Mouse (Mus musculus) cerebral cortex, adult 2 months (tissue): ENCODE results near the gene Cd207.

Source experiments
- WGBS: fragments of 180-500 bp; shearing (Covaris S2); methylation state at CpG from one replicate; pipeline ENCODE4 v1.1.7; 2018; 5-methylcytosine and 5-hydroxymethylcytosine counted together

Gene Cd207

GRCm38 (mm10) chr6:83697932-83698331 lies 20.3 kb upstream of the Cd207 start:
- 9% methylated on average over 8 of the region's 8 CpGs for WGBS

GRCm38 (mm10) chr6:83696684-83697083 lies 19.0 kb upstream of the Cd207 start:
- 11% methylated on average over 7 of the region's 7 CpGs for WGBS

GRCm38 (mm10) chr6:83695731-83696130 lies 18.1 kb upstream of the Cd207 start:
- 17% methylated on average over 3 of the region's 3 CpGs for WGBS

- 1% methylated on average over 9 of the region's 9 CpGs for WGBS
Measured at GRCm38 (mm10) chr6:83693835-83694234, 16.2 kb upstream of the Cd207 start.

- WGBS: 4% methylated on average over 12 of the region's 12 CpGs
Measured at GRCm38 (mm10) chr6:83692962-83693361, 15.3 kb upstream of the Cd207 start.

GRCm38 (mm10) chr6:83690936-83691335 lies 13.3 kb upstream of the Cd207 start:
- 62% methylated on average over 2 of the region's 2 CpGs for WGBS

GRCm38 (mm10) chr6:83690277-83690676 lies 12.6 kb upstream of the Cd207 start:
- WGBS: 20% methylated on average over 5 of the region's 5 CpGs

- WGBS: 84% methylated on average over 4 of the region's 4 CpGs
Measured at GRCm38 (mm10) chr6:83689374-83689773, 11.7 kb upstream of the Cd207 start.

GRCm38 (mm10) chr6:83673395-83673794 lies 4.3 kb downstream of the Cd207 start:
- 17% methylated on average over 4 of the region's 4 CpGs for WGBS

GRCm38 (mm10) chr6:83665009-83665408 lies 12.6 kb downstream of the Cd207 start:
- 84% methylated on average over 2 of the region's 2 CpGs for WGBS

GRCm38 (mm10) chr6:83660821-83661220 lies 16.8 kb downstream of the Cd207 start:
- 84% methylated on average over 4 of the region's 4 CpGs for WGBS

GRCm38 (mm10) chr6:83656087-83656486 lies 21.6 kb downstream of the Cd207 start, which contains the start of gene Clec4f:
Gene Clec4f, minus strand, starts transcription at chr6:83656187.
- WGBS: 91% methylated on average over 2 of the region's 2 CpGs

- WGBS: 93% methylated on average over 10 of the region's 10 CpGs
Measured at GRCm38 (mm10) chr6:83646715-83647114, 30.9 kb downstream of the Cd207 start.

- 90% methylated on average over 1 of the region's 1 CpGs for WGBS
Measured at GRCm38 (mm10) chr6:83635329-83635728, 42.3 kb downstream of the Cd207 start.

- WGBS: 65% methylated on average over 4 of the region's 4 CpGs
Measured at GRCm38 (mm10) chr6:83634631-83635030, 43.0 kb downstream of the Cd207 start.

GRCm38 (mm10) chr6:83634106-83634505 lies 43.6 kb downstream of the Cd207 start:
- WGBS: 68% methylated on average over 5 of the region's 5 CpGs

GRCm38 (mm10) chr6:83631815-83632214 lies 45.8 kb downstream of the Cd207 start:
- 82% methylated on average over 4 of the region's 4 CpGs for WGBS

GRCm38 (mm10) chr6:83626781-83627180 lies 50.9 kb downstream of the Cd207 start:
- WGBS: 70% methylated on average over 17 of the region's 17 CpGs
